Mouse (Mus musculus): ENCODE data around the gene Pimreg.

DNA sequence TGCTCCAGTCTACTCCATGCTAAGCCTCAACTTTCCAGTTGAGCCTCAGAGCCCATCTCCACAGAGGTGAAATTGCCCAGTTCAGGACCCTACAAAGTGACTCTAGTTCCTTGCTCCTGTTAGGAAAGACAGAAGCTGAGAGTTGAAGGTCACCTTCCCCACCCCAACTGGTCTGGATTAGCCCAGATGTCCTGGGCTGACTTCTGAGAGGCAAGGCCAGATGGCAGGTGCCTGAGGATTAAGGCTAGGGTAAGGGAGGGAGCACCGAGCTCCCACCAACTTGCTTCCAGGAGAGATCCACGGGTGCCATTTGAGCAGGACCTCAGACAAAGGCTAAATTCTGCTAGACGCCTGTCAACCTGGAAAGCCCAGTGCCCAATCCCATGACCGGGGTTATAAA lies 9.7 kb upstream of the Pimreg start:
- no peak for TF ChIP-seq POLR2A (IDR thresholded peaks at IDR 0.05; ENCODE audit: extremely low read depth, insufficient read depth, low read length)
- TF ChIP-seq CTCF (IDR thresholded peaks at IDR 0.05; ENCODE audit: low read depth, low read length), result no peak
